Mouse (Mus musculus): ENCODE measurements around the gene Xpr1.

Xpr1 gene

DNA sequence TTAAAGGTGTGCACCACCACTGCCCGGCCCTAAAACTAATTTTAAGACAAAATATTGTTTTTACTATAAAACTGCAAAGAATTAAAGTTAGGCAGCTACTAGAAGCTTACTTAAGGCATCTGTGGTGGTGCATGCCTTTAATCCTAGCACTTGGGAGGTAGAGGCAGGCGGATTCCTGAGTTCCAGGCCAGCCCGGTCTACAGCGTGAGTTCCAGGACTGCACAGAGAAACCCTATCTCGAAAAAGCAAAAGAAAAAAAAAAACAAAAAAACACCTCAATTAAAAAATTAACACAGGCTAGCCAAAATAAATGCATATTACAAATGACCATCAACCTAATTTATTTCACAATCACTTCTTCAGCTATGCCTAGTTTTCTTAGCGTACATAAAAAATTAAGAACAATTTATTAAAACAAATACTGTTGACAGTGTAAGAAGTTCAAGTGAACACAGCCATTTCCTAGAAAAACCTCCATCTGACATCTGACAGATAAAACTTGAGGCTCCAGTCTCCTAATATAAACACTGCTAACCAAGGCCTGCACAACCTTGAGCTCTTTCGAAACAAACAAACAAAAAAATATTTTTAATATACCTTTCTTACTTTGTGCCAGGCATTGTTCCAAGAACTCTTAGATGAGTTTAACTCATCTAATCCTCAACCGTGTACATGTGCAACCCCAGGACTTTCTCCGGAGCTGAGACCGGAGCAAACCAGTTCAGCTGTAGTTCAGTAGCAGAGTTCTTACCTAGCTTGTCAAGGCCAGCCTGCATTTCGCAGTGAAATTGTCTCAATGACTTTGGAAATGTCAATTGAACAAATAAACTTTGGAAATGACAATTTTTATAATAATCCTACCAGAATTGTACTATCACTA, 9.3 kb downstream of the Xpr1 start:
- DNase-seq (ENCODE audit: low spot score in 2 of 2) = no peak

DNA sequence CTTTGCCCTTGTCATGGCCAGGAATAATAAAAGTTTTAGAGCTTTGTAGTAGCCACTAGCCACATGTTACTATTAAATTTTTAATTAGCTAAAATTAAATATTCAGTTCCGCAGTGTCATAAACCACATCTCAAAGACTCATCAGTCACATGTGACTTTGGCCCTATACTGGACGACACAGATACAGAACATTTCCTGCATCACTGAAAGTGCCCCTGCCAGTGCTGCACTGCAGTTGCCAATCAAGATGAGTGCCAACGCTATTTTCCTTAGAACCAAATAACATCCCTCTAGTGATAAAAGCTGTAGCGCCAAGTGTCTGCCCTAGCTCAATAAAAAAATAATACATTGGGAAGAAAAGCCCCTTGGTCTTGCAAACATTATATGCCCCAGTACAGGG, 17.2 kb downstream of the Xpr1 start:
- no peak for DNase-seq (ENCODE audit: low spot score in 2 of 2)

DNA sequence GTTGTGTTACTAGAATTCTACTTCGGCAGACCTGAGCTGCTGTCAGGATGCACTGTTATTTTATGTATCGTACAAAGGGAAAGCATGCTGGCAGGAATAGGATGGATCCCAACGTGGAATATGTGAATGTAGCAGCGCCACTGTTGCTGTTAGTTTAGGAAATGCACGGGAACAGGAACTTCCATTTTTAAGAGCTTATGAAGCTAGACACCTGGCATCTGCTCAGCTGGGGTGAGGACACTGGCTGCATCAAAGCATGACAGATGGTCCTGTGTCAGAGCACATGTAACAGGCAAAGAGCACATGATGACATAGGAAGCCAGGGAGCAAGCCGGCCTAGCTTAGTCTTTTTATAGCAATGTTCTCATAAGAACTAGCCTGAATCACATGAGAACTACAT, 22.4 kb downstream of the Xpr1 start:
- peak in 1 of 2 experiments; percentile 20 for DNase-seq (ENCODE audit: low spot score in 2 of 2)

DNA sequence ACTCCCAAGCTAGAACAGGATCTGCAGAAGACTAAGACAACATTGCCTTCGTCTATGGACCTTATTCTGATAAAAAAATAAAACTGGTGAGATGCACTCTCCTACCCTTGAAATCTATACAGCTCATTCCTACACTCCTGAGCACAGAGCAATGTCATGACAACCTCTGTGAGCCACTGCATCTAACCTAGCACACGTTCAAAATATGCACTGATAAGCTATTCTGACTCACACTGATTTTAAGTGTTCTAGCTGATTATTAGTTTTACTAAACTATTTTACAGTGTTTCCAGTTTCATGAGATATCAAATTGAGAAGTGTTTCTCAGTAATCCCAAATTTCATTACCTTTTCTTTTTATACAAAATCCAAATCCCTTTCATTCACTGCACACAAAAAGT, 23.2 kb downstream of the Xpr1 start:
- DNase-seq (ENCODE audit: low spot score in 2 of 2) = no peak

DNA sequence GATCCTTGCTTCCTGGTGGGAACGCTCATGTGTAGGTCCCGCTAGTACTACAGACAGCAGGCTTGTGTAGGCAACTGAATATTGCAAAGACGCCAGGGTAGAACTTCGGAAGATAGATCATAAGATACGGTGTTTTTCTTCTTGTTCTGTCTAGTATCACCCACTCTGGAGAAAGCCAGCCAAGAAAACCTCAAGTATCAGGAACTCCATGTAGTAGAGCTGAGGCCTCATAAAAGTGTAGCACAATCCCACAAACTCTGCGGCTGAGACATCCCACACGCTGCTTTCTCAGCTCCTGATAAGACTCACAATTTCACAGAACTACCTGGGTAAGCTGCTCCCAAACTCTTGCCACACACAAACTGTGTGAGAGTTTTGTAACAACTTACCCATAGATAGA, 24.4 kb downstream of the Xpr1 start:
- no peak for DNase-seq (ENCODE audit: low spot score in 2 of 2)

DNA sequence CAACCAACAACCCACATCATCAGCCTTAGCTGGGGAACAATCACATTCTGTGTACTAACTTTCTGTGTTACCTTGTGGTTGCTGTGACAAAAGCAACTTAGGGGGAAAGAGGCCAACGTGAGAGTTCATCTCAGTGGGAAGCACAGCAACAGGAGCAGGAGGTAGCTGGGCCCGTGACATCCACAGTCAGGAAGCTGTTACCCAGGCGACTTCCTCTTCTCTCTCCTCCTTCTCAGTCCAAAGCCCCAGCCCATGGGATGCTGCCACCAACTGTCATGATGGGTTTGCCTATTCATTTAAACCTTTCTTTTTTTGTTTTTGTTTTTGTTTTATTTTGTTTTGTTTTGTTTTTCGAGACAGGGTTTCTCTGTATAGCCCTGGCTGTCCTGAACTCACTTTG, 25.7 kb downstream of the Xpr1 start:
- DNase-seq (ENCODE audit: low spot score in 2 of 2) = no peak

DNA sequence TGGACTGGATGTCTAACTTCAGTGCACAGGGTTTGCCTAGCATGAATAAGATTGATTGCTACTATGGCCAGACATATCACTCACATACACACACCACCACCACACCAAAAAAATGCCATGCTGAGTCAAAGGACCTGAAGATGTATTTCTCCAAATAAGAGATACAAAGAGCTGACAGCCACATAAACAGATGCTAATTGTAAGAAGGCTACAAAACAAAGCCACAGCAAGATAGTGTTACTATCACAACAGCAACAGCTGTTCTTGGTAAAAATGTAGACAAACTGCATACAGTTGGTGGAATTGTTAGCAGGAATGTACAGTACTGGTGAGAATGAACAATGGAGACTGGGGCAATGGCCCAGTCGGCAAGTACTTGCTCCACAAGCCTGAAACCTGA, 28.8 kb downstream of the Xpr1 start:
- no peak for DNase-seq (ENCODE audit: low spot score in 2 of 2)

DNA sequence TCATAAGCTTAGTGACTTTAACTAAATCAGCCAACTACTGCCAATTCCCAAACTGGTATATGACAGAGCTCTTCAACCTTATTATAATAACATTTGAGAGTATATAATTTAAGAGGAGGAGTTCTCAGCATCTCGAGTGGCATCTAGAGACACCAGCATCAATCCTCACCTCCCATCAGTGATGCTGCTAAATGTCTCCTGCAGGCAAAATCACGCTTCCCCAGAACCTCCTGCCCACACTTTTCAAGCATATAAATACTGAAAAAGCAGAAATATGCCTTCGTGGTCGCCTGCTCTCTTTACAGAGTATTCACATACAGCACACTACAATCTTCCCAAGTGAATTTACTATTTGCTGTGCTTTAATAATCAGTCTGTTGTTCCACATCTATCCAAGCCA, 30.7 kb downstream of the Xpr1 start:
- DNase-seq (ENCODE audit: low spot score in 2 of 2) = no peak

DNA sequence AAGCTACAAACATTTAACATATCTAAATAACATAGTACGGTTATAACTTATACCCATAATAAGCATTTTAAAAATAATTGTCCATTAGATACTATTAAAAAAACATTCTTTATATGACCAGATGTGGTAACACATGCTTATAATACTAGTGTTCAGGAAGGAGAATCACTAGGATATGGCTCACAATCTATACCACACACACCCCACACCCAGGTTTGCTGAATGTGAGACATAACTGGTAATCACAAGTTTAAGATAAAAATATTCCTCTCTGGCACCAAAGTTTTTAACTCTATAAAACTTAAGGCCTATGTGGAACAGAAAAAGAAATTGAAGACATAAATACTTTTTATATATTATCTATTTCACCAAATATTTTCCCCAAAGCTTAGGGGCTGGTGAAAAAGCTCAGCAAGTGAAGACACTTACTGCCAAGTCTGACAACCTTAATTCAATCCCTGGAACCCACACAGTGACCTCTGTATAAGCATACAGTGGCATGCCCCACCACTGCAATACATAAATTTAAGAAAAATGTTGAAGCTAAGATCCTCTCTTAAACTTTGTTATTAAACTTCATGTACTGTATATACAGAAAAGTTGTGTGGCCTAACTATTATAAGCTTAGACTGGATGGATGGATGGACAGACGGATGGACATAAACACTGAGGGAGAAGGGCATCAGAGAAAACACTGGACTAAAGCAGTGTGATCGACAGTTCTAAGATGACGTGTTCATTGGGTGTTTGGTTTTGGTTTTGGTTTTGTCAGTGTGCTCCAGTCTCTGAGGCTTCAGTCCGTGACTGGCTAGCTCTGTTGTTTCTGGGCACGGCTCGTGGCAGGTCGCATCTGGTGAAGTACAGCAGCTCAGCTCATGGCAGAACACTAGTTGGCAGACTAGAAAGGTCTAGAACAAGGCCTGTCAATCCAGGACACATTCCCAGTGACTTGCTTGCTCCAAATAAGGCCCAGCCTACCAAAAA, 33.6 kb downstream of the Xpr1 start:
- no peak for DNase-seq (ENCODE audit: low spot score in 2 of 2)

DNA sequence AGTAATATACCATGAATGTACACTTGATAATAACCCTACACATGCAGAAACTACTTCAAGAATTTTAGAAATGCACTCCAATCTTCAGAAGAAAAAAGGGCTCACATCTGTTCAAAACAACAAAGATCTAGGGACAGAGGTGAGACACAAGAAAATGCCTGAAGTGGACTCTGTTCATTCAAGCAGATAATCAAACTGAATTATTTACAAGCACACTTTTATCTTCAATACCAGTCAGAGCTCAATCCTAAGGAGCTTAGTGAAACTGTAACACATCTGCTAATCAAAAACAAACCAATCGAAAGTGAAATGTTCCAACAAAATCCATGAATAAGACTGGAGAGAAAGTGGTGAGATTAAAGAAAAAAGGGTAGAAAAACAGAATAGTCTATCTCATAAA, 35.3 kb downstream of the Xpr1 start:
- no peak for DNase-seq (ENCODE audit: low spot score in 2 of 2)

DNA sequence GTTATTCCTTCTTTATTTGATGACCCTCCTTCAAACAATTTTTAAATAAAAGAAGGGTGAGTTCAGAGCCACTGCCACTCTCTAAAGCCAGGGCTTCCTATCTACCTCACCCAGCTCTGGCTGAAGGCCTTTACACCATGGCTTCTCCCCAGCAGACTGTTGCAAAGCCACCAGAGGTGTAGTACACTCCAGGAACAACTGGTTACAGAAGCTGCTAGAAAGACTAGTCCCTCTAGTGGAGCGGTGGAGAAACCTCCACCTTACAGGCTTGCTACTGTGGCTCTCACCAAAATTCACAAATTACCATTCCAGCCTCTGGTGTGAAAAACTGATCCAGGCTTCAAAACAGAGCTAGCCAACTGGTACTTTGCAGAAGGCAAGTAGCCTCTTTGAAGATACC, 37.9 kb downstream of the Xpr1 start:
- DNase-seq (ENCODE audit: low spot score in 2 of 2) = no peak

DNA sequence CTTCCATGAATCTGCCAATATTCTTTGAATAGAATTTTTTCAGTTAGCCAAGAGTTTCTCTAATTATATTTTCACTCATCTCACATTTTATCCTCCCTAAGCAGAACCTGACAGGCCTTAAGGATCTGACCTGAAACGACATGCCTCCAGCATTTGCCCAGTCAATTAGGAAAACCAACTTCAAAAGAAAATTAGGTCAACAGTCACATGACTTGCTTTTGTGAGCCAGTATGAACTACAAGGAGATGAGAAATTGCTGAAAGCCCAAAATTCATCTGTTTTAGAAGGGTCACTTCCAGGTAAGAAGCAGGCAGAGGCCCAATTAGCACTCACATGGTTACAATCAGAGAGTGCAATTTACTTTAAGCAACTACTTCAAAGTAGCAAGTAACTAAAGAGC, 44.4 kb downstream of the Xpr1 start:
- no peak for DNase-seq (ENCODE audit: low spot score in 2 of 2)

DNA sequence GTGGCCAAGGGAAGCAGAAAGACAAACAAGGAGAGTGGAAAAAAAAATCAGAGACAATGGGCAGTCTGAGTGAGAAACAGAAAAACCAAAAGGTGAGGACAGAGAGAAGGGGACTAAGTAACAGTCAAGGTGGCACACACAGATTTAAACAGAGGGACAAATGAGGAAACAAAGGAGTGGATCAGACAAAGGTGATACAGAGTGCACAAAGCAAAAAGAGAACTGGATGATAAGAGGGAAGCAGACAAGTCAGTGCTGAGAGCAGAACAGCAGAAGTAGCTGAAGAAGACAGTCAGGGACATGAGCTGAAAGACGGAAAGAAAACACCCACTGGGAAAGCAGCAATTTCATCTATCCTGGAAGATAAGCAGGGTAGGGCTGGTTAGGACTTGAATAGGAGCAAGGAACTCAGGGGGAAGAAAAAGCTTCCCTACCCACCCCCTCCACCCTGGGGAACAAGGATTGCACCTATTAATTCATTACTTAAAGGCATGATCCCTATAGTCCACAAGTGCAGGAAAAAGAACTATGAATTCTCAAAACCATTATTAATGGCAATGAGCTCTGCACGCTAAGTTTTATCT, 47.0 kb downstream of the Xpr1 start:
- no peak for DNase-seq (ENCODE audit: low spot score in 2 of 2)

DNA sequence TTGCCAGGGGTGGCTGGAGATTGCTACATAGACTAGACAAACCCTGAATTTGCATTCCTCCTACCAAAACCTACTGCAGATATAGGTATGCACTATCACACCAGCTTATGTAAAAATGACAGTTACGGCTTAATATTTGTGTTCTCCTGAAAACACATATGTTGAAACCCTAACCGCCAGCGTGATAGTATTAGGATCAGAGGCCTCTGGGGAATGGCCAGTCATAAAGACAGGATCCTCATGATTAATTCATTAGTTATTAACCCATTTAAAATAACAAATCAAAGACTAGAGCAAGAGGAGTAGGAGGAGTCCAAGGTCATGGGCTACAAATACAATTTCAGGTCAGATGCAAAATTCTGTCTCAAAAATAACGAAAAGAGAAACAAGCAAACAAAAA, 50.8 kb downstream of the Xpr1 start:
- DNase-seq (ENCODE audit: low spot score in 2 of 2) = no peak

DNA sequence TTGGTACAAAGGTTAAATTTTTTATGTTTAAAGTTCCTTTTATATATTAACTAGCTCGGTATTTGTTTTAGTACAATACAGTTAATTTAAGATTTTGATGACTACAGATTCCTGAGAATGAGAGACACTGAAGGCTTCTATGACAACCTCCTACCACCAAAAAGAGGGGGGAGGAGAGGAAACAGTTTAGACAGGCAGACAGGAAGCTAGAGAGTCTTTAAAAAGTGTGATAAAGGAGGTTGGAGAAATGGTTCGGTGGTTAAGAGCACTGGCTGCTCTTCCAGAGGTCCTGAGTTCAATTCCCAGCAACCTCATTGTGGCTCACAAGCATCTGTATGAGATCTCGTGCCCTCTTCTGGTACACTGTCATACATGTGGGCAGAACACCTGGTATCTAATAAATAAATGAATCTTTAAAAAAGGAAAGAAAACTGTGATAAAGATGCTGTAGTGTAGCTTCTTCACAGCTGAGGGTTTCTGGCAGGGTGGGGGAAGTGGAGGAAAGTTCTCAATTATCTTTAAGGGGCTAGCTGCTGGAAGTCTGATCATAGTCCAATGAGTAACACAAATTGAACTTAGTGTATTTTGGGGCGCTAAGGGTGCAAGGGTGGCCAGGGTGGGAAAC, 55.6 kb downstream of the Xpr1 start:
- DNase-seq (ENCODE audit: low spot score in 2 of 2) = no peak

DNA sequence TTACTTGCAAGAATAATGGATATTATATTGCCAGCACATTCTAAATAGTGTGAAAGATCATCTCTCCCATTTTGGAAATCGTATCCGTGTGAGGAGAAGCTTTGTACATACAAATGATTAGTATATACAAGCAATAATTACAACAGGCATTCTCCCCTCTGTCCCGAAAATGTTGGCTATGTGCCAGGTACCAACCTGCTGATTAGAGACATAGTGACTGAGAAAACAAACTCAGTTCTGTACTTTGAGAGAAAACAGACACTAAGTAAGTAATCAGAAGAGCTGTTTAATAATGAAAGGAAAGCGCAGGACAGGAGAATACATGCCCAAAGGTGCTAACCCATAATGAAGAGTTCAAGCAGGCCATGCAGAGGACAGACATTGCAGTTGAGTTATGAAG, 64.1 kb downstream of the Xpr1 start:
- no peak for DNase-seq (ENCODE audit: low spot score in 2 of 2)

DNA sequence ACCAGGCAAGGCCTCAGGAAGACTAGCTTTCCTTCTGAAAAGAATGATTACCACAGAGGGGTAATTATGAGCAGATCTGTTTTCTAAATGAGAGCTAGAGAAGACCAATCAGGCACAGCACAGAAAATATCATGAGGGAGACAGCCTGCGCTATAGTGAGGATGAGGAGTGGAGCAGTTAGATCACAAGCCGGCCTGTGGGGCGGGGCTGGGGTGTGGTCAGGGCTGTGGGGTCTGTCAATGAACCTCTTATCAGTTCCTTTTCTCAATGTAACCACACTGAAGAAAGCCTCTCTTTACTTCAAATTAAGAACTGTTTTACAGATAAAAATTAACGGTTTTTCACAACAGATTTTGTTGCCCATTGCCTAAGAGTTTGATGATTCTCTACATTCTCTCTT, 65.7 kb downstream of the Xpr1 start:
- DNase-seq (ENCODE audit: low spot score in 2 of 2) = no peak

DNA sequence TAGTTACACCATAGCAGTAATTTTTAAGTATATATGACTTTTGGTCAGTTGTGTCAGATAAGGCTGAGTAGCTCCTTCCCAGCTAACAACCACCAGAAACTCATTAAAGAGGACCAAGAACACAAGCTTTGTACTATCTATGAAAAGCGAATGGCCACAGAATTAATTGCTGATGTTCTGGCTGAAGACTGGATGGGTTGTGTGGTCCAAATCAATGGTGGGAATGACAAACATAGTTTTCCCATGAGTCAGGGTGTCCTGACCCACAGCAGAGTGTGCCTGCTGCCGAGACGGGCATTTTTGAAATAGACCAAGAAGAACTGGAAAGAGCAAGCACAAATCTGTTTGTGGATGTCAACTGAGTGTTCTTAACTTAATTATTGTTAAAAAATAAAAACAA, 68.7 kb downstream of the Xpr1 start:
- DNase-seq (ENCODE audit: low spot score in 2 of 2) = no peak

DNA sequence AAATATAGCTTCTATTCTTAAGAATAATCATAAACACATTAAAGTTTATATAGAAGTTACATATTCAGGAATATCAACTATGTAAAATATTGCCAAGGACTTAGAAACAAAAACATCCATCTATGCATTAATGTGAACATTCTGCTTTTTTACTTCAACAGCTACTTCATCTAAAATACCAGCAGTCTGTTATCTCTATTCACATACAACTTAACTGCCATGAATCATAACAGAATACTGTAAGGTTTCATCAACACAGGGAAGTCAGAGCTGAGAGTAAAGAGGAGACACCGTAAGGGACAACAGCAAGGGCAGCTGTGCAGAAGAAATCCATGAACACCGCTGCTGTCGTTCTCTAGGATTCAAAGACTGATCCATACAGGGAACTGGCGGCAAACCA, 69.9 kb downstream of the Xpr1 start:
- no peak for DNase-seq (ENCODE audit: low spot score in 2 of 2)

DNA sequence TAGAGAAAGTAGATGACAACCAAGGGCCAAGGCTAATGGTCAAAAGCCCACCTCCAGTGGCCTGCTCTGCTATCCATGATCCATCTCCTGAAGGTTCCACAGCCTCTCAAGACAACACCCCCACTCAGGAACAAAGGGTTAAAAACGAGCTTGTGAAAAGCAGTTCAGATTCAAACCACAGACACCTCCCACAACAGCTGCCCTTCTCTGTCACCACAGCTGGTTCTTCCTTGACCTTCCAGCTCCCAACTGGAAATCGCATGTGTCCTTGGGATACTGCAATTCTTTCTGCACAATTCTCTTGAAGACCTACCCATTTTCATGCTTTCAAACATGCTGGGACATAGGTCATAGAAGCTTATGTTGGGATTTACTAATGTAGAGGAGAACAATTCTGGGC, 73.2 kb downstream of the Xpr1 start:
- no peak for DNase-seq (ENCODE audit: low spot score in 2 of 2)

DNA sequence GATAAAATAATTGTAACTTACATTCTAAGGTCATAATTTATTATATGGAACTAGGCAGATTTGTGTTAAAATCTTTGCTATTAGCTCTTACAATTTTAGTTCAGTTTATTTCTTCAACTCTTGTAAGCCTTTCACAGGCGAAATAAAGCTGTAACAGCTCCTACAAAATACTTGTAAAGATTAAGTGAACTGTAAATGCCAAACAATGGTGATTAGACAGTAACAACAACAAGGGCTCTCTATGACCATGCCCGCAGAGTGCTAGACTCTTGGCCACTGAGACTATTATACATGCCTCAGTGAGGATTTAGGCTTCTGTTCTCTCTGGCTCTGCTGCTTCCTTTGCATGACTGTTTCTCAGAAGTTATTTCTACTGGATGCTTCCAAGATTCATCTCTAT, 77.6 kb downstream of the Xpr1 start:
- DNase-seq (ENCODE audit: low spot score in 2 of 2) = no peak

DNA sequence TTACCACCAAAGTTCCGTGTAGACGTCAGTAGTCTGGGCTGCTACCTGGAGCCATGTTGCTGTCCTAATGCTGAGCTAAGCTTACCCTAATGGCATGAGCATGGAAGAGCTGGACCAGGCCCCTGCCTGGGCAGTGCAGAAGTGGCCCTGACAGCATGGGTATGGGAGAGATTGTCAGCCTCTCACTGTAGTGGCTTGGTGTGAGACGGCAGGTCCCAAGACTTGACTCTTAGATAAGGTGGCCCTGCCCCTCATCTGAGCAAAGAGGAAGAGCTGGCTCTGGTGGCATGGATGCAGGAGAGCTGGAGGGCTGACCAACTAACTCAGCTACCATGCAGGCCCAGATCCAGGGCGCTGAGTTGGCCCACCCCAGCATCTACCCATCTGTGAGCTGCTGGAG, 79.9 kb downstream of the Xpr1 start:
- no peak for DNase-seq (ENCODE audit: low spot score in 2 of 2)

Measured in natural killer cell, adult 2 months (primary cell).